Mouse (Mus musculus) gastrocnemius, postnatal 36 days (tissue): ENCODE results near the gene Sh2d2a. TPM values are rescaled to one million over a fixed set of nuclear protein-coding genes. Genes with fewer than 3 reads are reported as not detected.
"Not testable (repeated sequence)": the region's sequence is repeated elsewhere in the genome, so short reads cannot be mapped to it uniquely, and the experiment has no call there.

ENCODE experiments used
- DNase-seq, 2 experiments: peaks; one replicate each; pipeline ENCODE4 v3.0.0; 2022
- intact Hi-C: fragments of 180-260 bp; cut with DNase I; formaldehyde crosslinking; loops from one replicate; pipeline ENCODE4 v1.15.1; 2025
- long read RNA-seq, 2 experiments: library from polyadenylated mRNA; stranded (forward); transcript quantifications; one replicate each; pipeline ENCODE4 v2.0.0; 2021
- total RNA-seq, 2 experiments: library from RNA; stranded (reverse); gene quantifications; 2 replicates each; pipeline ENCODE4 v1.2.3; 2021

The Sh2d2a gene
- total RNA-seq: under 1 TPM in 1 of 2 experiments, not detected in 1; 0.13 TPM
- long read RNA-seq, experiment 1: 0 reads
- long read RNA-seq, experiment 2: 0 reads

DNA sequence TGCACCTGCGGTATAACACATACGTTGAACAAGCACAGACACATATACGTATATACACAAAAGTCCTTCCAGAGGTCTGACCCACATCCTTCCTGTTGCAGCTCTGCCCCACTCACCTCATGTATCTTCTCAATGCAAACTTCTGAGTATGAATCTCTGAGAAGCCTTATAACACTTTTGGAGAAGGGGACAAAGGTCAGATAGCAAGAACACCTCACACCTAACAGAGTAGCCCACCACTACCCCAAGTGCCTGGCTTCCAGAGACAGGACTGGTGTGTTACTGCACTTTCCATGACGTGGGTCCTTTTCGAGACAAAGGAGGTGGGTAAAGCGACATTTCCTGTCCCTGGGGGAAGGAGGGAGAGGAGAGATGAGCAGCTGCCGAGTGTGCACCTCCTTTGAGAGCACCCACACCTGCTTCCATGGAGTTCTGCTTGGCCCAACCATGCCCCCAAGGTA, at the start of gene Sh2d2a:
Gene Sh2d2a (plus strand): TSS at position 106 of the 461 bp plus-strand sequence.
- no peak for DNase-seq
- intact Hi-C loops: no loop called here

DNA sequence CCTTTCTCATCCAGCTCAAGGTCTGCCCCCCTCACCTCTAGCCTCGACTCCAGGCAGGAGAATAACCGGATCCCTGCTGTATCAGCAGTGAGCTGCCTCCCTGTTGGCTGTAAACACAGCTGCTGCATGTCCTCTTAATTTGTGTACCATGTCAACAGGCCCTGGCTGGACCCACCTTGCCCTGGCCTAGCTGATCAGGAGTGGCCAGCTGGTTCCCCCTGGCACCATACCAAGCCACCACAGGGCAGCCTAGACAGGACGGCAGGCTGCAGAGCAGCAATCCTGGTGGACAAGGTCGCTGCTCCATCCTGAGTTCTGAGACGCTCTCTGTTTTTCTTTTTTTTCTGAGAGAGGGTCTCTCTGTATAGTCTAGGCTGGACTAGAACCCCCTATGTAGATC, 44.9 kb upstream of the Sh2d2a start:
- intact Hi-C loops: no loop called here
- no peak for DNase-seq

DNA sequence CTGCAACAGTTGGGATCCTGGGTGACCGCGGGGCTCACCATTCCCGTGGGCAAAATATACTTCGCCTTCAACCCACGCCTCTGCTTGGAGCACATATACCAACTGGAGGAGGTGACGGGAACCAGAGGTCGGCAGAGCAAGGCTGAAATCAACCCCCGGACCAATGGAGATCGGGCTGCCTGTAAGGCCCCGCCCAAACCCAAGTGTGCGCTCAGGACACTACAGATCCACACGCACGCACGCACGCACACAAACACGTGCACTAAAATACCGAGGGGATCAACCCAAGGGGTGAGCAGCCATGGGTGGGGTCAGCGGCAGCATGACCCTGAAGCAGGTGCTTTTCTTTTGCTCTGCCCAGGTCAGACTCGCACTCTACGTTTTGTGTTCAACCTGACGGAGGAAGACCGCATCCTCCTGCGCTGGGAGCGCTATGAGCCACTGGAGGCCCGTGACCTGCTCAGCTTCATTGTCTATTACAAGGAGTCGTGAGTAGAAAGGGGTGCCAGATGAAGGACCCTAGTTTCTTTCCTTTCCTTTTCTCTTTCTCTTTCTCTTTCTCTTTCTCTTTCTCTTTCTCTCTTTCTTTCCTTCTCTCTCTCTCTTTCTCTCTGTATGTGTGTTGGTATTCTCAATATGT, 42.4 kb upstream of the Sh2d2a start:
- DNase-seq: no peak
- intact Hi-C loops: no loop called here

GRCm38 (mm10) chr3:87809322-87809962, 37.1 kb upstream of the Sh2d2a start:
- no peak for DNase-seq
- intact Hi-C loops: no loop called here

DNA sequence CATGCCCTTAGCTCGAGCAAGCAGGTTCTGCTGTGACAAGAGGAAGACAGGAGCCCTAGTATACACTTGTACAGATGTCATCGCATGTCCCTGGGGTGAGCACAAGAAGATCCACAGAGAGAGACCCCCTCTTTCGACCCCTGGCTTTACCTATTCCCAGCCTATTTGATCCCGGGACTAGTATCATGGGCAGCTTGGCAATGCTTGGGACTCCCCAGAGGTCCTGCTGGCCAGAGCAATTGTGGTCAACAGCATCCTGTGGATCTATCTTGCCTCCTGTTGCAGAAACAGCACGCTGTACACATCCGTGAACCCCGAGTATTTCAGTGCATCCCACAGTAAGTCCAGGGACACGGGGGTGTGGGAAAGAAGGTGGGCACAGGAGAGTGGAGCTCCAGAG, 35.3 kb upstream of the Sh2d2a start:
- intact Hi-C loops: no loop called here
- no peak for DNase-seq

DNA sequence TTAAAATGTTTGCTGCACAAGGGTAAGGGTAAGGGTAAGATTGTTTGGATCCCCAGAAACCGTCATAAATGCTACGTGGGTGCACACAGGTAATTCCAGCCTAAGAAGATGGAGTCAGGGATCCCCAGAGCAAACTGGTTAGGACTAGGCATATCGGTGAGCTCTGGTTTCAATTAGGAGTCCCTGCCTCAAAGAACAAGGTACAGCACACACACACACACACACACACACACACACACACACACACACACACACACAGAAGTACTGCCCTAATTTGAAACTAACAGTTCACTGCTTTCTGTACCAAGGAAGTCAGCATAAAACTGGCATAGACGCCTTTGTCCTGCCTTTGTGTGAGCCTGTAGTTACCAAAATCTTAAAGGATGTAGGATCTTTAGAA, 34.1 kb upstream of the Sh2d2a start:
- DNase-seq: no peak
- intact Hi-C loops: no loop called here

GRCm38 (mm10) chr3:87812873-87813272, 33.7 kb upstream of the Sh2d2a start:
- DNase-seq: no peak
- intact Hi-C loops: no loop called here

- intact Hi-C loops: loop anchor here (2.0 to 5.0 kb wide), 2 partner anchors 45 to 59 kb away; no protein-coding TSS in a partner anchor
- no peak for DNase-seq
These were observed 30.4 kb upstream of the Sh2d2a start for GRCm38 (mm10) chr3:87816166-87816565.

DNA sequence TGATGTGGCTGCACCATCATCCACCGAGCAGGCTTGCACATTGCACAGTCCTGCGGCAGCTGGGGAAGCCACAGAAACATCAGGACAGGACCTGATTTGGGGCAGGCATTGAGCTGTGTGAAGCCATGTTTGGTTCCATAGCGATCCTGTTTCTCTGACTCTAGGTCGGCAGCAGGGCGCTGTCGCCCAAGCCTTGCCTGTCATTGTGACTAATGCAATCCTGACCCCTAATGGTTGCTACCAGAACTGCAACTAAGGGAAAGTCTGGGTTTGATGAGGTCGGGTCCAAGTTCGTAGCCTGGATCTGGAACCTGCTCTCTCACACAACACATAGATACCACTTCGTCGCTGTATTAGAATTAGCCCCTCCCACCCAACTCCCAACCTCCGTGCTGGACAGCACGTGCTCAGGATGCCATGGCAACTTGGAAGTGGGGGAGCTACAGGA, 29.9 kb upstream of the Sh2d2a start:
- intact Hi-C loops: loop anchor here (2.0 to 5.0 kb wide), 2 partner anchors 46 to 59 kb away; no protein-coding TSS in a partner anchor
- DNase-seq: peak; percentile 39 to 67

DNA sequence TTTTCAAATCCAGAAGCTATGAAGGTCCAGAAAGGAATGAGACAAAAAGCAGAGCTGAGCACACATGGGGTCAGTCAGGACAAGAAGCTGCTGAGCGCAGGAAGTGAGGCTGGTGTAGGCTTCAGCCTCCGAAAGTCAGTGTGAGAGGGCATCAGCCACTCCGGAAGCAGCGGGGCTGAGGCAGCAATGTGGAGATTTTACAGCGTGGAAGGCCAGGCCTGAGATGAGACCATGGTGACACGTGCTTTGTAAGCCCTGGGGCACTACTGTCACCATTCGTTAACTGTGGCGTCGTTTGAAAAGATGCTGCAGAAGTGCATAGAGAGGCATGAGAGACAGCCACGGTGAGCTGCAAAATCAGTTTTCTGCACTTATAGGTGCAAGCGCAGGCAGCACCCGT, 28.3 kb upstream of the Sh2d2a start:
- intact Hi-C loops: loop anchor here (1.0 to 5.0 kb wide), 2 partner anchors 23 to 61 kb away; partner anchors contain the start of gene Ntrk1
- DNase-seq: no peak

- intact Hi-C loops, DNase-seq: not testable (repeated sequence)
These were observed 22.3 kb upstream of the Sh2d2a start, which contains the start of gene Pear1 for GRCm38 (mm10) chr3:87824206-87824605. Gene Pear1, minus strand, starts transcription at chr3:87824306.

DNA sequence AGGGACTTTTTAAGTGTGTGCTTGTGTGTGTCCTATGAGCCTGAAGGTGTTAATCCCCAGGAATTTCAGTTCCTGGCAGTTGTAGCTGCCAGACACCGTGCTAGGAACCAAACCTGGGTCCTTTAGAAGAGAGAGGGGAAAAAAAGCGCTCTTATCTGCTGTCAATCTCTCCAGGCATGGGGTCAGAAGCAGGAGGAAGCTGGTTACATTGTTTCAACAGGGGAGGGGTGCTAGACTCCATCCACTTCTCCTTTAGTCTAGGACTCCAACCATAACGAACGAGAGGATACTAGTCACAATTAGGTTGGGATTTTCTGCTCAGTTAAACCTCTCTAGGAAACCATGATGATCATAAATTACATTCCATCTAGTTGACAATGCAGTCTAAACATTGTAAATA, 18.1 kb upstream of the Sh2d2a start:
- intact Hi-C loops: no loop called here
- DNase-seq: no peak

- no peak for DNase-seq
- intact Hi-C loops: no loop called here
These were observed 17.5 kb upstream of the Sh2d2a start for GRCm38 (mm10) chr3:87829025-87829424.

- intact Hi-C loops: no loop called here
These were observed 14.3 kb upstream of the Sh2d2a start for GRCm38 (mm10) chr3:87832109-87832859.

DNA sequence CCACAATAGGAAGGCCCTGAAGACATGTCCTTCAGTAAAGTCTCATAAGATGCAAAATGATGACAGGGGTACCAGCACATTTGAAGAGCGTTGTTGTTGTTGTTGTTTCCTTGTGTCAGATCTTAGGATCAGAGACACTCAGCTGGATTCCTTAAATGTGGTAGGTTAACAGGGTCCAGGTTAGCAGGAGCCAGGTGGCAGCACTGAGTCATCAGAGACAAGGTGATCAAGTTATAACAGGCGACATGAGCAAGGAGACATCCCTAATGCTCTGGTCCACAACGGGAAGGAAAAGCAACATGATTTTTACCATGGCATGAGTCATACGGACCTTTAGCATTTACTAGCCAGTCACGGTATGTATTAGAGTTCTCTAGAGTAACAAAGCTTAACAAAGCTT, 13.1 kb upstream of the Sh2d2a start:
- no peak for DNase-seq
- intact Hi-C loops: no loop called here

More at GRCm38 (mm10) chr3:87832109-87832859, 14.3 kb upstream of the Sh2d2a start:
- DNase-seq: no peak

DNA sequence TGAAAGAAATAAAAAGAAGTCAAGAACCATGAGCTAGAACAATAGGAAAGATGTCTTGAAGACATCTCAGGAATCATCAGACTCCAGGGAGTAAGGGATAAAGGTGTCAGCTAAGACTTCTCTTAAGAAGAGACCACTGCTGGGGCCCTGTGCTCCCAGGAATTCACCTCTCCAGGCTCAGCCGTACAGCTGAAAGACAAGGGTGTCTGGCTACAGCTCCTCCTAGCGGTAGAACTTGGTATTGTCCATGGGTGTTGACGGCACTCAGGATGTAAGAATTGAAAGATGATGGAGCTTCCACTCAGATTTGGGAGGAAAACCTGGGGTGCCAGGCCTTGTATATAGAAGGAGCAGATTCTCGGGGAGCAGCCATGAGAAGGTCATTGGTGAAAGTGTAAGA, 7.9 kb upstream of the Sh2d2a start:
- DNase-seq: peak in 1 of 2 experiments; percentile 65
- intact Hi-C loops: no loop called here

DNA sequence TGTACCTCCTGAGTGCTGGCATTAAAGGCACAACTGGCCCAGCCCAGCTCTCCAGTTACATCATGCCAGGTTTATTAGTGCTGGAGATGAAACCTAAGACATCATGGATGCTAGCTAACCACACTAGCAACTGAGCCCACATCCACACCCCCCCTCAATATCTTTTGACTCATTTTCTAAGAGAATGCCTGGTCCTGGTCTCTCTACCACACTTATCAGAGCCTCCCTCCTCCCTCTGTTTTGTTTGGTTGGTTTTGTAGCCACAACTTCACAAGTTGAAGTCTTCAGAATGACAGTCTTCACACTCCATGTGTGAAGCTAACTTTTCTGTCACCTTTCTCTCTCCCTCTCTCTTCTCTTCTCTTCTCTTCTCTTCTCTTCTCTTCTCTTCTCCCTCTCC, 5.7 kb upstream of the Sh2d2a start:
- intact Hi-C loops: no loop called here
- DNase-seq: no peak

- DNase-seq: no peak
- intact Hi-C loops: no loop called here
These were observed 1.6 kb upstream of the Sh2d2a start for GRCm38 (mm10) chr3:87844981-87845380.

GRCm38 (mm10) chr3:87846186-87846585, 369 bp upstream of the Sh2d2a start:
- DNase-seq: no peak
- intact Hi-C loops: no loop called here

DNA sequence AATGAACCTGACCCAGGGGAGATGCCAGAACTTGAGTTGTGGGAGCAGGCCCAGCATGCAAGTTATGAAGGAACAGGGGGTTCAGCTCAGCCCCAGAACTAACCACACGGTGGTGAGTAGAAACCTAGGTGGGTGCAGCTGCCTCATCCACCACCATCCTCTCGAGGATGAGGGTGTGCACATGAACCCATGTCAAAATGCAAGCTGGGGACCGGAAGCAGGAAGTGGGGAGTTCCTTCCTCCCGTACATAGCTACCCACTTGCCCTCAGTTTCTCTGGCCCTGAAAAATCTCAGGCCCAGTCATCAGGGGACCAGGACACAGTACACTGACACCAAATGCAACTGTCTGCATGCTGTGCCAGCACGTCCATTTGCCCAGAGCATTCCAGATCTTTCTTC, 1.1 kb downstream of the Sh2d2a start:
- intact Hi-C loops: no loop called here
- no peak for DNase-seq

DNA sequence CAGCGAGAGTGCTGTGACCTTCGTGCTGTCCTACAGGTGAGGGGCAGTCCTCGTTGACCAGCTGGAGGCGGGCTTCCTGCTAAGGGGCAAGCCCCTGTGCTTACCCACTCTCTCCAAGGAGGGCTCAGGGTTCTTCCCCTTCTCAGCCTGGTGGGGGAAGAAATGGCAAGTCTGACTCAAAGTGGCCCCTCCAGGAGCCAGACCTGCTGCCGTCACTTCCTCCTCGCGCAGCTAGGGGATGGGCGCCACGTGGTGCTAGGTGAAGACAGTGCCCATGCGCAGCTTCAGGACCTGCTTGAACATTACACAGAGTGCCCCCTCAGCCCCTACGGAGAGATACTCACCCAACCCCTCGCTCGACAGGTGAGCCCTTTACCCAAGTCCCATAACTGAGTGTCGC, 2.6 kb downstream of the Sh2d2a start:
- DNase-seq: no peak
- intact Hi-C loops: no loop called here
